Mouse (Mus musculus): ENCODE results near the gene Vmn2r84. TPM values are rescaled to one million over a fixed set of nuclear protein-coding genes. Genes with fewer than 3 reads are reported as not detected.

Vmn2r84 gene
- polyA plus RNA-seq, 1 experiment from 2014 or later: not detected

DNA sequence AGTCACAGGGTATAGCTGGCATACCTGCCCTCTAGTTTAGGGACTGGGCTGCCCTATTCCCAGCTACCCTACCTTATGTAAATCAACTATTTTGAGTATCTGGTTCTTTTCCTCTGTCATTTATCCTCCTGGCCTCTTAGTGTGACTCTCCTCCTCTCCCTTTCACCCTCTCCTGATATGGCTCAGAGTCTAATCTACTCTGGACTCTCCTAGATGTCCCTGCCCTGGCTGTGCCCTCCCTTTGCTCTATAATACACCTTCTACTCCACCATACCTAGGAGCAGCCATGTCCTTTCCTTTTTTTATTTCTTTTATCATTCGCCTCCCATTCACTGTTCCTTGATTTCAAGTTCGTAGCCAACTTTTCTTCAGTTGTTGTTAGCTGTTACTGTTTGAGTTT lies 19.0 kb downstream of the Vmn2r84 start:
- Histone ChIP-seq H3K4me3 (replicated peaks; ENCODE audit: low read depth, low read length) (no peak overlapping the region), H3K27ac (no peak overlapping the region), H3K9ac (ENCODE audit: low read depth, low read length) (no peak overlapping the region), H3K9me3 (replicated peaks; ENCODE audit: low read length) (no peaks in the 10 kb centered on the region), H3K27me3 (ENCODE audit: insufficient read depth, low read length) (no peaks in the 10 kb centered on the region), H3K4me2 (ENCODE audit: low read length) (no peak overlapping the region), H3K36me3 (ENCODE audit: insufficient read depth, low read length) (no peaks in the 10 kb centered on the region), H3K4me1 (replicated peaks; ENCODE audit: insufficient read depth, low read length) (no peaks in the 10 kb centered on the region)
- WGBS: 83% methylated on average over 2 of the region's 2 CpGs
- TF ChIP-seq CTCF (IDR thresholded peaks at IDR 0.05; ENCODE audit: low read depth): no peak
- DNase-seq (ENCODE audit: low spot score) (no peak), ATAC-seq (replicated peaks; ENCODE audit: low FRiP score, low read depth) (no peak)

DNA sequence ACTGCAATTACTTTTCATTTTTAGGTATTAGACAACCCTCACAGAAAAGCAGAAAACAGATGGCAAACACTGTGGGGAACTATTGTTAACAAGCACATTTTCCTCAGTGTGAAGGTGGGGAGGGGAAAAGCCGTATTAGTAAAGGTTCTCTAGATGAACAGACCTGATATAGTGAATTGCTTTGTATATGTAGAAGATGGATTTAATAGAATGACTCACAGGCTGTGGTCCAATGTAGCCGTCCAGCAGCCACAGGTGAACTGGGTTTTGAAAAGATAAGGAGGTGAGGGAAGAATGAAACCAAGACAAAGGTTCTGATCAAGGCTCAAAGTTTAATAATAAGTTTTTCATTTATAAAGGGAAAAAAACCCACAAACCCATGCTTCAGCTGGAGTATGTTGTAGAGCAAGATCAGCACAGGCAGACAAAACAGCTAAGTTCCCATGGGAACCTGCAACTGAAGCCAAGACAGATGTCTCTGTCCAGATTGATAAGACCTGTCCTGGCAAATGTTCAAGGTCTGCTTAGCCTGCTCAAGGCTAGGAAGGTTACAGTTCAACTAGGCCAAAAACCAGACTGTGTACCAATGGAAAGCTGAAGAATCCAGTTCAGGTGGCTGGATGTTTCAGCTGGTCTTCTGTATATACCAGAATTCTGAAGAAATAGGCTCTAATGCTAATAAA lies 21.5 kb downstream of the Vmn2r84 start:
- H3K36me3 ChIP-seq (ENCODE audit: insufficient read depth, low read length): no peaks in the 10 kb centered on the region
- H3K27me3 ChIP-seq (ENCODE audit: insufficient read depth, low read length): no peaks in the 10 kb centered on the region
- no peak for ATAC-seq (replicated peaks; ENCODE audit: low FRiP score, low read depth)
- H3K9ac ChIP-seq (ENCODE audit: low read depth, low read length): no peak overlapping the region
- 78% methylated on average over 2 of the region's 2 CpGs for WGBS
- H3K27ac ChIP-seq: no peak overlapping the region
- TF ChIP-seq CTCF (IDR thresholded peaks at IDR 0.05; ENCODE audit: low read depth): no peak
- no peak overlapping the region for H3K4me2 ChIP-seq (ENCODE audit: low read length)
- no peaks in the 10 kb centered on the region for H3K4me1 ChIP-seq (replicated peaks; ENCODE audit: insufficient read depth, low read length)
- DNase-seq (ENCODE audit: low spot score): no peak
- H3K4me3 ChIP-seq (replicated peaks; ENCODE audit: low read depth, low read length): no peak overlapping the region
- H3K9me3 ChIP-seq (replicated peaks; ENCODE audit: low read length): no peaks in the 10 kb centered on the region

DNA sequence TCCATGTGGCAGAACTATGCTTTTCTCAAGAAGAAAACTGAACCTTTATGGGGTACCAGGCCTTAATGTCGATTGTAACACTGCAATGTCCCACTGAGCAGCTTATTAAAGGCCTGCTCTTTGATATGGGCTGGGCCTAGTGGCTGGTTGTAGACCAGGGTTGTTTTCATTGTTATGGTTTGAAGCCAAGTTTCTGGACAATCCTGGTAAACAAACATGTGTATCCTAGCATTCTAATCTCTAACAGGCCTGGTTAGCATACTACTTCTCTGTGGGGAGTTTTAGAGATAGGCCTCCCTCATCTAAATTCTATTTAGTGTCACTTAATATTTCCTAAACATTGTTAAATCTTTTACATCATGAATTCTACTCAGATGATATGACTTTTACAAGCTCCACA lies 22.5 kb downstream of the Vmn2r84 start:
- 52% methylated on average over 1 of the region's 1 CpGs for WGBS

DNA sequence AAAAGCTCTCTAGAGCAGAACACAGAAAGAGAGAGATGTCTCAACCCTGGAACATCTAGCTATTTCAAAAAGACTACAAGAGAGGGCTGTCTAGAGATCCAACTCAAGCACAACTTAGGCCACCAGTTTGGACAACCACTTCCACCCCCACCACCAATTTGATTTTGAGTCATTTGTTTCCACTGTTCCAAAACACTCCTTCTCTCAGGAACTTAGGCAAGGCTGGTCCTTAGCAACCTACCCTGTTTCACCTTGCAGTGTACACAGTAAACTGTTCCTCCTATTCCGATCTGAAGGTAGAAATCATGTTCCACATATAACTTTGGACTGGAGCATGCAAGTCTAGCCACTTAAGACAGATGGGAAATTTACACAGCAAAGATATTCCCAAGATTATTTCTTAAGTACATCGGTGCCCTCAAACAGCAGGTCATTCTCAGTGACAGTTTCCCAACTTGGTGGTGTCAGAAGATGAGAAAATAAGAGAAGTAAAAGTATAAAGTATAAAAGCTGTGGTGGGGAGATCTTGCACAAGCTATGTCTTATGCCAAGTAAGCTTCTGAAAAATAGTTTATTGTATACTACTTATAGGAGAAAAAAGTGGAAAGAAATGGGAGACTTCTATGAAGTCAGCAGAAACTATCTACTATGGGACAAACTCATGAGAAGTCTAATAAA lies 24.0 kb downstream of the Vmn2r84 start:
- ATAC-seq (replicated peaks; ENCODE audit: low FRiP score, low read depth) (no peak), DNase-seq (ENCODE audit: low spot score) (no peak)
- Histone ChIP-seq H3K9ac (ENCODE audit: low read depth, low read length) (no peak overlapping the region), H3K27ac (no peak overlapping the region), H3K36me3 (ENCODE audit: insufficient read depth, low read length) (no peaks in the 10 kb centered on the region), H3K4me1 (replicated peaks; ENCODE audit: insufficient read depth, low read length) (no peaks in the 10 kb centered on the region), H3K27me3 (ENCODE audit: insufficient read depth, low read length) (no peaks in the 10 kb centered on the region), H3K4me3 (replicated peaks; ENCODE audit: low read depth, low read length) (no peak overlapping the region), H3K9me3 (replicated peaks; ENCODE audit: low read length) (no peaks in the 10 kb centered on the region), H3K4me2 (ENCODE audit: low read length) (no peak overlapping the region)
- WGBS: 78% methylated on average over 2 of the region's 2 CpGs
- TF ChIP-seq CTCF (IDR thresholded peaks at IDR 0.05; ENCODE audit: low read depth): no peak

More for the DNA sequence above, 22.5 kb downstream of the Vmn2r84 start:
- no peak overlapping the region for H3K27ac ChIP-seq
- H3K4me3 ChIP-seq (replicated peaks; ENCODE audit: low read depth, low read length): no peak overlapping the region
- no peak overlapping the region for H3K9ac ChIP-seq (ENCODE audit: low read depth, low read length)
- H3K4me1 ChIP-seq (replicated peaks; ENCODE audit: insufficient read depth, low read length): no peaks in the 10 kb centered on the region
- no peaks in the 10 kb centered on the region for H3K27me3 ChIP-seq (ENCODE audit: insufficient read depth, low read length)
- H3K36me3 ChIP-seq (ENCODE audit: insufficient read depth, low read length): no peaks in the 10 kb centered on the region
- ATAC-seq (replicated peaks; ENCODE audit: low FRiP score, low read depth): no peak
- H3K4me2 ChIP-seq (ENCODE audit: low read length): no peak overlapping the region
- DNase-seq (ENCODE audit: low spot score): no peak
- no peak for TF ChIP-seq CTCF (IDR thresholded peaks at IDR 0.05; ENCODE audit: low read depth)
- no peaks in the 10 kb centered on the region for H3K9me3 ChIP-seq (replicated peaks; ENCODE audit: low read length)

DNA sequence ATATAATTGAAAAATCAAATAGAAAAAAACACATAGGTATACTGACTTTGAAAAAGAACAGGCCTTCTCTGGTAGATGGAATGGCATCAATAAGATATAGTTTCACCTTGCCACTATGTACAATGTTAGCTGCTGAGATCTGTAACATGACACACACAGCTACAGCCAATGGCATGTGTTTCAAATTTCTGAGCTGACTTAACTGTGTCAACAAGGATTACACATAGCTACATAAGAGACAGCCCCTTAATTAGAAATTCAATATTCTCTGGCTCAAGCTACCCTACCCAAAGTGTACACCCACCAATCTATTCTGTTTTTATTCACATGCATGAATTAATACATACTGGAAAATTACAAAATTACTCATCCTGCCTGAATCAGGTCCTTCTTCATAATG lies 25.7 kb downstream of the Vmn2r84 start:
- no peak for TF ChIP-seq CTCF (IDR thresholded peaks at IDR 0.05; ENCODE audit: low read depth)
- Histone ChIP-seq H3K9ac (ENCODE audit: low read depth, low read length) (no peak overlapping the region), H3K4me2 (ENCODE audit: low read length) (no peak overlapping the region), H3K9me3 (replicated peaks; ENCODE audit: low read length) (no peaks in the 10 kb centered on the region), H3K27ac (no peak overlapping the region), H3K4me3 (replicated peaks; ENCODE audit: low read depth, low read length) (no peak overlapping the region), H3K4me1 (replicated peaks; ENCODE audit: insufficient read depth, low read length) (no peaks in the 10 kb centered on the region), H3K27me3 (ENCODE audit: insufficient read depth, low read length) (no peaks in the 10 kb centered on the region), H3K36me3 (ENCODE audit: insufficient read depth, low read length) (no peaks in the 10 kb centered on the region)
- ATAC-seq (replicated peaks; ENCODE audit: low FRiP score, low read depth) (no peak), DNase-seq (ENCODE audit: low spot score) (no peak)

DNA sequence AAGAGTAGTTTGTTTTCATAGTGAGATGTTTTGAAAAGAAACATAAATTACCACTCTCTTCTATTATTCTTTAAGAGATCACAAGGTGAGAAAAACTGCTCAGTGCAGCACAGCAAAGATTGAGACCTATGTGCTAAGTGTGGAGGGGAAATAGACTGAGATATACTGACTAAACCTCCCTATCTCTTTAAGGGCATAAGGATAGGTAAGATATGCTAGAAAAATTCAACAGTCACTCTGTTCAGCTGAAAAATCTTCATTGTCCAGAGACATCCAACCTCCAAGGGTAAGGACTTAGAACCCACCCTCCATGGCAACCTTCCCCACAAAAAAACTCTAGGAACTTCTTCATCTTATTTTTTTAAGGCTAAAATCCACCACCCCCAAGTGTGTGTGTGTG lies 29.4 kb downstream of the Vmn2r84 start:
- no peaks in the 10 kb centered on the region for H3K9me3 ChIP-seq (replicated peaks; ENCODE audit: low read length)
- no peaks in the 10 kb centered on the region for H3K27me3 ChIP-seq (ENCODE audit: insufficient read depth, low read length)
- no peak overlapping the region for H3K27ac ChIP-seq
- no peak overlapping the region for H3K4me2 ChIP-seq (ENCODE audit: low read length)
- H3K4me1 ChIP-seq (replicated peaks; ENCODE audit: insufficient read depth, low read length): no peaks in the 10 kb centered on the region
- DNase-seq (ENCODE audit: low spot score) (no peak), ATAC-seq (replicated peaks; ENCODE audit: low FRiP score, low read depth) (no peak)
- no peak overlapping the region for H3K9ac ChIP-seq (ENCODE audit: low read depth, low read length)
- H3K36me3 ChIP-seq (ENCODE audit: insufficient read depth, low read length): no peaks in the 10 kb centered on the region
- no peak overlapping the region for H3K4me3 ChIP-seq (replicated peaks; ENCODE audit: low read depth, low read length)
- TF ChIP-seq CTCF (IDR thresholded peaks at IDR 0.05; ENCODE audit: low read depth): no peak
